Mouse (Mus musculus) heart, postnatal 0 days (tissue): ENCODE results near the gene Fgfr2.

ENCODE experiments used
- CTCF ChIP-seq: IDR thresholded peaks from 2 replicates; pipeline ENCODE4 v1.5.1; 2016; ENCODE audit warnings: antibody characterized with exemption, control low read depth, low read depth
- EP300 ChIP-seq: IDR thresholded peaks from 2 replicates; pipeline ENCODE4 v1.6.1; 2016; ENCODE audit warnings: antibody characterized with exemption, low read depth

DNA sequence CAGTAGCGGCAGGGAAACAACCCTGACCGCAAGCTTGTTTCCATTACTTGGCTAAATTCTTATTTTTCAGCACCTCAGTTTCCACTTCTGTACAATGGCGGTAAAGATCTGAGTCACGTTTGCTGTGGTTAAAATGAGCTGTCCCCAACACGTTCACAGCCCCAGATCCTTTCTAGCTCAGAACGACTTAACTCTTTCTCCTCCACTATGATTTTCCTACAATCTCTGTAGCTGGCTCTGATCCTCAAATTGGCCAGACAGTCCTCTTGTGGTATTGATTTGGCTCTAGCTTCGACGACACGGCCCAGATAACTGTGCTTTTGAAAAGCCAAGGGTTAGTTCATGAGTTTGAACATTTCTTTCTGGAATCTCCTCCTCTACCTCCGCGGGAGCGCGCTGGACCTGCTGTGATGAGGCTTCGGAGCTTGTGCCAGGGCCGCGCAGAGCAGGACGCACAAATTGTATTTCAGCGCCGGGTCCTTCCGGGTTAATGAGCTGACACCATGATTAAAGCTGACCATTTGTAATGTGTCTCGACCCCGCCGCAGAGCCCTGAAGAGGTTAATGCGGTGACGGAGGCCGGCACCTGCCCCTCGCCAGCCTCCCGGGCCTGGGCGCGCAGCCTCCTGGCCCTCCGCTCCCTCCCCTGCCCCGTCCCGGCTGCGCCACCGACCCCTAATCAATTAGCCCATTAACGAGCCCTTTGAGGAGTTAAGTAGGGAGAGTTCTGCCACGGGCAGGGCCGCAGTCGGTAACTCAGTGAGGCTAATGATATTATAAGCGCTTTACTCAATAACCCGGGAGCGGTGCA is 1571.0 kb downstream of the Fgfr2 start:
- TF ChIP-seq CTCF (no peak), EP300 (no peak)
